Mouse (Mus musculus): ENCODE data around the gene Hmg20b. TPM values are rescaled to one million over a fixed set of nuclear protein-coding genes. Genes with fewer than 3 reads are reported as not detected.
A peak's percentile ranks its signal among the peaks of the same experiment; 100 is the strongest.

The Hmg20b gene
- total and polyA plus RNA-seq, 2 experiments from 2014 or later, result 20.8 to 36.8 TPM

DNA sequence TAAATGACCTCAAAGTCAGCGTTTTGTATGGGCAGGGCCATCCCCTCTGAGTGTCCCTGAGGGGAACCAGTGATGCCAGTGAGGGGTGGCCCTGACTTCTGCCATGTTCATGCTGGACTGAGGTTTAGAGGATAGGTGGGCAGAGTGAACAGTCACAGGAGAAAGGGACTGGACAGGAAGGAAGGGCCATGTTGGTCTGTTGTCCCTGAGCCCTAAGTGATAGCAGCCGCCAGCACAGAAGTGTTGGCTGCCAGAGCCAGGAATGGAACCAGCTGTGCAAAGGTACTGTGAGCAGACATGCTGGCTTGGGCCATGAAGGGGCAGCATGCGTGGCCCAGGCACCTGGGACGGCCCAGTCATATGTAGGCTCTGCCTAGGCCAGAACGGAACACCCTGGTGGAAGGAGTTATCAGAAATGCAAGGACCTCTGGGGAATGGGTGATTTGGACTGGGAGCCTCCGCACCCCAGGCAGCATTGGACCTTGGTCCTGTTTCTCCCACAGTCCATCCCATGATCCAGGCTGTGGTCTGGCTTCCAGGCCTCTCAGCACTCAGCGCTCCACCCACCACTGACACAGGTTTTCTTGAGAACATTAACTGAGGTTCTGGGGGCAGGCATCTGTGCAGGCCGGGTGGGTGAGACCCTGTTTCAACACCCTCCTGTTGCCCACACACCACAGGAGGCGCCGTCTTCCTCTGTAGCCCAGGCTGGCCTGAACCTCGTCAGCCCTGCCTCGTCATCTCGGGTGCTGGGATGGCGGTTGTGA lies 50.5 kb downstream of the Hmg20b start:
- Histone ChIP-seq H3K27ac (no peak overlapping the region), H3K27me3 (ENCODE audit: insufficient read depth, low read length) (no peaks in the 10 kb centered on the region), H3K36me3 (ENCODE audit: insufficient read depth, low read length) (no peaks in the 10 kb centered on the region), H3K4me1 (ENCODE audit: insufficient read depth, low read length) (peaks cover 8% of the 10 kb centered on the region), H3K9me3 (ENCODE audit: low read length) (no peaks in the 10 kb centered on the region), H3K9ac (replicated peaks; ENCODE audit: low read length) (no peak overlapping the region), H3K4me2 (ENCODE audit: low read depth, low read length) (no peak overlapping the region), H3K4me3 (ENCODE audit: low read length) (no peak overlapping the region)
- ATAC-seq, result no peak
- TF ChIP-seq CTCF (IDR thresholded peaks at IDR 0.05; ENCODE audit: low read depth), result no peak
- WGBS, result 84% methylated on average over 14 of the region's 14 CpGs
- no peak for DNase-seq (ENCODE audit: low spot score)

GRCm38 (mm10) chr10:81298369-81299100 lies 51.7 kb downstream of the Hmg20b start:
- no peak overlapping the region for H3K27ac ChIP-seq
- no peak for ATAC-seq

DNA sequence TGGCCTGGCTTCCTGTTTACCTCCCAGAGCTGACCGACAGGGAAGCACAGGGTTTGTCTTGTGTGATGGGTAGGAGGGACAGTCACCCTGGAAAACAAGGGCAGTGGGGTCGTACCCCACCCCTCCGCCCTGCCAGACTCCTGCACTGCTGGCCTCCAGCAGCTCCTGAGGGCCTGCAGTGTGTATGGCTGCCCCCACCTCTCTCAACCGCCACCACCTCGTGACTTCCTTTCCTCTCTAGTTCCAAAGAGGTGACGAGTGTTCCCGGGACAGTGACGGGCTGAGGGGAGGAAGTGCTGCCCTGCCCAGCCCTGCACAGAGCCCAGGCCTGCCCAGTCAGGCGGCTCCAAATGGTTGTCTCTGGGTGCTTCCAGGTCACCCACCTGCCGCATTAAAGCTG lies 52.4 kb downstream of the Hmg20b start:
- H3K36me3 ChIP-seq (ENCODE audit: insufficient read depth, low read length), result no peaks in the 10 kb centered on the region
- peak overlapping the region; percentile 36; the same call in 1 of the 2 replicates for H3K27ac ChIP-seq
- DNase-seq (ENCODE audit: low spot score) (no peak), ATAC-seq (no peak)
- H3K4me1 ChIP-seq (ENCODE audit: insufficient read depth, low read length), result peaks cover 19% of the 10 kb centered on the region
- no peak overlapping the region for H3K4me3 ChIP-seq (ENCODE audit: low read length)
- no peaks in the 10 kb centered on the region for H3K9me3 ChIP-seq (ENCODE audit: low read length)
- no peak overlapping the region for H3K4me2 ChIP-seq (ENCODE audit: low read depth, low read length)
- no peak for TF ChIP-seq CTCF (IDR thresholded peaks at IDR 0.05; ENCODE audit: low read depth)
- 70% methylated on average over 10 of the region's 10 CpGs for WGBS
- H3K27me3 ChIP-seq (ENCODE audit: insufficient read depth, low read length), result no peaks in the 10 kb centered on the region
- H3K9ac ChIP-seq (replicated peaks; ENCODE audit: low read length), result no peak overlapping the region

More at GRCm38 (mm10) chr10:81298369-81299100, 51.7 kb downstream of the Hmg20b start:
- H3K27me3 ChIP-seq (ENCODE audit: insufficient read depth, low read length), result no peaks in the 10 kb centered on the region
- H3K4me1 ChIP-seq (ENCODE audit: insufficient read depth, low read length), result peaks cover 19% of the 10 kb centered on the region
- no peak overlapping the region for H3K4me2 ChIP-seq (ENCODE audit: low read depth, low read length)
- no peak for TF ChIP-seq CTCF (IDR thresholded peaks at IDR 0.05; ENCODE audit: low read depth)
- 92% methylated on average over 17 of the region's 17 CpGs for WGBS
- H3K36me3 ChIP-seq (ENCODE audit: insufficient read depth, low read length), result no peaks in the 10 kb centered on the region
- no peak overlapping the region for H3K9ac ChIP-seq (replicated peaks; ENCODE audit: low read length)
- H3K9me3 ChIP-seq (ENCODE audit: low read length), result no peaks in the 10 kb centered on the region
- DNase-seq (ENCODE audit: low spot score), result no peak
- H3K4me3 ChIP-seq (ENCODE audit: low read length), result no peak overlapping the region

DNA sequence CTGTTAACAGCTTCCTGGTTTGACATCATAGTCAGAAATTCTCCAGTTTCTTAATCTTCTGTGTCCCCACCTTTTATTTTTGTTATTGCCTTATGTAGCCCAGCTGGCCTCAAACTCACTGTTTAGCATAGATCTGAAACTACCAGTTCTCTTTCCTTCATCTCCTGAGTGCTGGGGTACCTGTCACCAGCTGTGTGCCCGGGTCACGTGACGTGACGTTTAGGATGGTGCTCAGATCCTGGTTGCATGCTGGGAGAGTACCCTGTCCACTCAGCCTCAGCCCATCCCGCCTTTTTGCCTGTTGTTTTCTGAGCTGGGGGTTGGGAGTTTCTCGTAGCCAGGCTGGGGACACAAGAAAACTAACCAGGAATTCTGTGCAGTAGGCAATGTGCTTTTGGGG lies 53.0 kb downstream of the Hmg20b start:
- H3K27me3 ChIP-seq (ENCODE audit: insufficient read depth, low read length), result no peaks in the 10 kb centered on the region
- H3K4me2 ChIP-seq (ENCODE audit: low read depth, low read length), result no peak overlapping the region
- 0 out of 2 replicates have a peak overlapping the region, but pooled peaks have one; percentile 36 for H3K27ac ChIP-seq
- H3K36me3 ChIP-seq (ENCODE audit: insufficient read depth, low read length), result no peaks in the 10 kb centered on the region
- DNase-seq (ENCODE audit: low spot score), result no peak
- no peaks in the 10 kb centered on the region for H3K9me3 ChIP-seq (ENCODE audit: low read length)
- peaks cover 19% of the 10 kb centered on the region for H3K4me1 ChIP-seq (ENCODE audit: insufficient read depth, low read length)
- ATAC-seq, result no peak
- H3K9ac ChIP-seq (replicated peaks; ENCODE audit: low read length), result no peak overlapping the region
- 76% methylated on average over 6 of the region's 6 CpGs for WGBS
- H3K4me3 ChIP-seq (ENCODE audit: low read length), result no peak overlapping the region
- no peak for TF ChIP-seq CTCF (IDR thresholded peaks at IDR 0.05; ENCODE audit: low read depth)

Small RNAs within 50 kb of the gene (microRNA-seq; reads per million reads assigned to microRNA genes)
- 0 to 0.71 reads per million in 2 experiments for gene Mir6913

Other genes with a start within 250 kb of the Hmg20b start
Only the 30 nearest of the 32 such genes appear.
- gene Zbtb7a, start 215.3 kb downstream of the Hmg20b start, total RNA-seq (2014; rRNA removed), result 37.3 and 38.4 TPM in 2 replicates
- gene Zbtb7a, start 215.3 kb downstream of the Hmg20b start, polyA plus RNA-seq (2015; fragmentation: Nextera tagmentation; extraction: Ambion mirVana), result 22.0 and 22.3 TPM in 2 replicates
- 33.9 and 46.4 TPM in 2 replicates for gene Pias4, start 182.6 kb downstream of the Hmg20b start, total RNA-seq (2014; rRNA removed)
- 32.0 and 33.7 TPM in 2 replicates for gene Pias4, start 182.6 kb downstream of the Hmg20b start, polyA plus RNA-seq (2015; fragmentation: Nextera tagmentation; extraction: Ambion mirVana)
- gene Eef2, start 173.8 kb downstream of the Hmg20b start, total RNA-seq (2014; rRNA removed), result 2,095 and 2,196 TPM in 2 replicates
- gene Eef2, start 173.8 kb downstream of the Hmg20b start, polyA plus RNA-seq (2015; fragmentation: Nextera tagmentation; extraction: Ambion mirVana), result 422 and 434 TPM in 2 replicates
- 69.7 and 80.9 TPM in 2 replicates for gene Dapk3, start 167.5 kb downstream of the Hmg20b start, total RNA-seq (2014; rRNA removed)
- gene Dapk3, start 167.5 kb downstream of the Hmg20b start, polyA plus RNA-seq (2015; fragmentation: Nextera tagmentation; extraction: Ambion mirVana), result 52.3 and 56.1 TPM in 2 replicates
- not detected in 2 replicates for gene 4930442H23Rik, start 166.6 kb downstream of the Hmg20b start, total RNA-seq (2014; rRNA removed)
- gene 4930442H23Rik, start 166.6 kb downstream of the Hmg20b start, polyA plus RNA-seq (2015; fragmentation: Nextera tagmentation; extraction: Ambion mirVana), result 0.26 TPM in 1 of 2 replicates, not detected in the other
- 0.31 and 0.58 TPM in 2 replicates for gene Nmrk2, start 148.4 kb downstream of the Hmg20b start, total RNA-seq (2014; rRNA removed)
- 0.15 and 0.25 TPM in 2 replicates for gene Nmrk2, start 148.4 kb downstream of the Hmg20b start, polyA plus RNA-seq (2015; fragmentation: Nextera tagmentation; extraction: Ambion mirVana)
- gene Atcay, start 119.6 kb downstream of the Hmg20b start, total RNA-seq (2014; rRNA removed), result 169 and 197 TPM in 2 replicates
- gene Atcay, start 119.6 kb downstream of the Hmg20b start, polyA plus RNA-seq (2015; fragmentation: Nextera tagmentation; extraction: Ambion mirVana), result 66.7 and 70.2 TPM in 2 replicates
- 64.1 and 89.3 TPM in 2 replicates for gene Zfr2, start 117.3 kb downstream of the Hmg20b start, total RNA-seq (2014; rRNA removed)
- gene Zfr2, start 117.3 kb downstream of the Hmg20b start, polyA plus RNA-seq (2015; fragmentation: Nextera tagmentation; extraction: Ambion mirVana), result 21.7 and 21.9 TPM in 2 replicates
- 86.9 and 121 TPM in 2 replicates for gene Matk, start 97.5 kb downstream of the Hmg20b start, total RNA-seq (2014; rRNA removed)
- gene Matk, start 97.5 kb downstream of the Hmg20b start, polyA plus RNA-seq (2015; fragmentation: Nextera tagmentation; extraction: Ambion mirVana), result 82.3 and 82.7 TPM in 2 replicates
- 106 and 113 TPM in 2 replicates for gene Mrpl54, start 83.5 kb downstream of the Hmg20b start, total RNA-seq (2014; rRNA removed)
- gene Mrpl54, start 83.5 kb downstream of the Hmg20b start, polyA plus RNA-seq (2015; fragmentation: Nextera tagmentation; extraction: Ambion mirVana), result 159 and 170 TPM in 2 replicates
- 61.0 and 63.6 TPM in 2 replicates for gene Apba3, start 83.5 kb downstream of the Hmg20b start, total RNA-seq (2014; rRNA removed)
- 24.0 and 27.6 TPM in 2 replicates for gene Apba3, start 83.5 kb downstream of the Hmg20b start, polyA plus RNA-seq (2015; fragmentation: Nextera tagmentation; extraction: Ambion mirVana)
- gene Tjp3, start 58.9 kb downstream of the Hmg20b start, total RNA-seq (2014; rRNA removed), result 2.9 and 6.0 TPM in 2 replicates
- gene Tjp3, start 58.9 kb downstream of the Hmg20b start, polyA plus RNA-seq (2015; fragmentation: Nextera tagmentation; extraction: Ambion mirVana), result 3.9 and 5.2 TPM in 2 replicates
- 223 and 242 TPM in 2 replicates for gene Pip5k1c, start 57.5 kb downstream of the Hmg20b start, total RNA-seq (2014; rRNA removed)
- 97.4 and 108 TPM in 2 replicates for gene Pip5k1c, start 57.5 kb downstream of the Hmg20b start, polyA plus RNA-seq (2015; fragmentation: Nextera tagmentation; extraction: Ambion mirVana)
- 24.3 and 46.2 TPM in 2 replicates for gene Cactin, start 29.4 kb downstream of the Hmg20b start, total RNA-seq (2014; rRNA removed)
- gene Cactin, start 29.4 kb downstream of the Hmg20b start, polyA plus RNA-seq (2015; fragmentation: Nextera tagmentation; extraction: Ambion mirVana), result 19.6 and 20.2 TPM in 2 replicates
- gene Tbxa2r, start 21.7 kb downstream of the Hmg20b start, total RNA-seq (2014; rRNA removed), result 2.6 TPM in 2 replicates
- 4.0 and 4.3 TPM in 2 replicates for gene Tbxa2r, start 21.7 kb downstream of the Hmg20b start, polyA plus RNA-seq (2015; fragmentation: Nextera tagmentation; extraction: Ambion mirVana)
- 0.16 TPM in 1 of 2 replicates, not detected in the other for gene Gipc3, start 7.2 kb downstream of the Hmg20b start, total RNA-seq (2014; rRNA removed)
- gene Gipc3, start 7.2 kb downstream of the Hmg20b start, polyA plus RNA-seq (2015; fragmentation: Nextera tagmentation; extraction: Ambion mirVana), result not detected in 2 replicates
- gene Mfsd12, start 7.0 kb upstream of the Hmg20b start, total RNA-seq (2014; rRNA removed), result 34.4 and 38.1 TPM in 2 replicates
- 13.6 TPM in 2 replicates for gene Mfsd12, start 7.0 kb upstream of the Hmg20b start, polyA plus RNA-seq (2015; fragmentation: Nextera tagmentation; extraction: Ambion mirVana)
- gene 4930404N11Rik, start 15.3 kb upstream of the Hmg20b start, total RNA-seq (2014; rRNA removed), result not detected in 2 replicates
- gene 4930404N11Rik, start 15.3 kb upstream of the Hmg20b start, polyA plus RNA-seq (2015; fragmentation: Nextera tagmentation; extraction: Ambion mirVana), result 0.25 and 0.99 TPM in 2 replicates
- gene Fzr1, start 28.0 kb upstream of the Hmg20b start, total RNA-seq (2014; rRNA removed), result 106 and 118 TPM in 2 replicates
- gene Fzr1, start 28.0 kb upstream of the Hmg20b start, polyA plus RNA-seq (2015; fragmentation: Nextera tagmentation; extraction: Ambion mirVana), result 131 and 134 TPM in 2 replicates
- gene Dohh, start 33.9 kb upstream of the Hmg20b start, total RNA-seq (2014; rRNA removed), result 146 TPM in 2 replicates
- 111 and 114 TPM in 2 replicates for gene Dohh, start 33.9 kb upstream of the Hmg20b start, polyA plus RNA-seq (2015; fragmentation: Nextera tagmentation; extraction: Ambion mirVana)
- gene Gm48551, start 34.0 kb upstream of the Hmg20b start, total RNA-seq (2014; rRNA removed), result 2.1 and 3.3 TPM in 2 replicates
- 5.3 and 7.0 TPM in 2 replicates for gene Gm48551, start 34.0 kb upstream of the Hmg20b start, polyA plus RNA-seq (2015; fragmentation: Nextera tagmentation; extraction: Ambion mirVana)
- 7.5 TPM in 2 replicates for gene Gm48552, start 38.5 kb upstream of the Hmg20b start, total RNA-seq (2014; rRNA removed)
- gene Gm48552, start 38.5 kb upstream of the Hmg20b start, polyA plus RNA-seq (2015; fragmentation: Nextera tagmentation; extraction: Ambion mirVana), result 2.7 and 4.0 TPM in 2 replicates
- gene Smim24, start 42.6 kb upstream of the Hmg20b start, total RNA-seq (2014; rRNA removed), result 2.9 and 3.7 TPM in 2 replicates
- 1.4 and 1.7 TPM in 2 replicates for gene Smim24, start 42.6 kb upstream of the Hmg20b start, polyA plus RNA-seq (2015; fragmentation: Nextera tagmentation; extraction: Ambion mirVana)
- 17.2 and 26.5 TPM in 2 replicates for gene Nfic, start 105.2 kb upstream of the Hmg20b start, total RNA-seq (2014; rRNA removed)
- gene Nfic, start 105.2 kb upstream of the Hmg20b start, polyA plus RNA-seq (2015; fragmentation: Nextera tagmentation; extraction: Ambion mirVana), result 33.8 and 34.6 TPM in 2 replicates
- gene Celf5, start 132.2 kb upstream of the Hmg20b start, total RNA-seq (2014; rRNA removed), result 93.9 and 128 TPM in 2 replicates
- gene Celf5, start 132.2 kb upstream of the Hmg20b start, polyA plus RNA-seq (2015; fragmentation: Nextera tagmentation; extraction: Ambion mirVana), result 40.1 and 43.2 TPM in 2 replicates
- gene Ncln, start 145.9 kb upstream of the Hmg20b start, total RNA-seq (2014; rRNA removed), result 124 and 170 TPM in 2 replicates
- 66.3 and 66.5 TPM in 2 replicates for gene Ncln, start 145.9 kb upstream of the Hmg20b start, polyA plus RNA-seq (2015; fragmentation: Nextera tagmentation; extraction: Ambion mirVana)
- 0.40 and 1.3 TPM in 2 replicates for gene S1pr4, start 149.7 kb upstream of the Hmg20b start, total RNA-seq (2014; rRNA removed)
- 0.38 and 0.40 TPM in 2 replicates for gene S1pr4, start 149.7 kb upstream of the Hmg20b start, polyA plus RNA-seq (2015; fragmentation: Nextera tagmentation; extraction: Ambion mirVana)
- gene Gna15, start 173.7 kb upstream of the Hmg20b start, total RNA-seq (2014; rRNA removed), result 2.5 and 9.8 TPM in 2 replicates
- 1.2 and 1.9 TPM in 2 replicates for gene Gna15, start 173.7 kb upstream of the Hmg20b start, polyA plus RNA-seq (2015; fragmentation: Nextera tagmentation; extraction: Ambion mirVana)
- gene Gna11, start 194.7 kb upstream of the Hmg20b start, total RNA-seq (2014; rRNA removed), result 121 and 139 TPM in 2 replicates
- gene Gna11, start 194.7 kb upstream of the Hmg20b start, polyA plus RNA-seq (2015; fragmentation: Nextera tagmentation; extraction: Ambion mirVana), result 95.6 and 105 TPM in 2 replicates
- 611 and 635 TPM in 2 replicates for gene Aes, start 209.0 kb upstream of the Hmg20b start, total RNA-seq (2014; rRNA removed)
- 803 and 834 TPM in 2 replicates for gene Aes, start 209.0 kb upstream of the Hmg20b start, polyA plus RNA-seq (2015; fragmentation: Nextera tagmentation; extraction: Ambion mirVana)